Mouse (Mus musculus) ES-Bruce4 (cell line): ENCODE measurements around the gene Lsm12. TPM values are rescaled to one million over a fixed set of nuclear protein-coding genes. Genes with fewer than 3 reads are reported as not detected.

Experiments
- H3K27ac ChIP-seq: 2 replicates; pipeline ENCODE4 v1.5.1; 2012; ENCODE audit warnings: low read length, inconsistent platforms; ENCODE audit not compliant: insufficient read depth
- H3K27me3 ChIP-seq: 2 replicates; pipeline ENCODE4 v1.6.1; 2012; ENCODE audit warnings: mild to moderate bottlenecking, low read length, inconsistent platforms; ENCODE audit not compliant: control insufficient read depth, poor library complexity, insufficient read depth, severe bottlenecking
- H3K36me3 ChIP-seq: 2 replicates; pipeline ENCODE4 v1.6.1; 2012; ENCODE audit warnings: inconsistent platforms, mild to moderate bottlenecking, low read length, moderate library complexity; ENCODE audit not compliant: control insufficient read depth, poor library complexity, insufficient read depth, severe bottlenecking
- H3K4me1 ChIP-seq: one replicate; pipeline ENCODE4 v1.8.1; 2011; ENCODE audit warnings: low read length; ENCODE audit not compliant: control insufficient read depth, insufficient read depth
- H3K4me3 ChIP-seq: 2 replicates; pipeline ENCODE4 v1.5.1; 2011; ENCODE audit warnings: low read depth, mild to moderate bottlenecking, low read length
- H3K9ac ChIP-seq: 2 replicates; pipeline ENCODE4 v1.6.1; 2012; ENCODE audit warnings: low read depth, mild to moderate bottlenecking, inconsistent platforms; ENCODE audit not compliant: poor library complexity, severe bottlenecking
- H3K9me3 ChIP-seq: replicated peaks from 2 replicates; pipeline ENCODE4 v1.6.1; 2012; ENCODE audit warnings: mild to moderate bottlenecking, low read length, inconsistent platforms; ENCODE audit not compliant: control insufficient read depth, poor library complexity, insufficient read depth, severe bottlenecking
- CTCF ChIP-seq: IDR thresholded peaks from one replicate; pipeline ENCODE4 v1.8.1; 2011; ENCODE audit warnings: low read depth, low read length
- EP300 ChIP-seq: IDR thresholded peaks from 2 replicates; pipeline ENCODE4 v1.6.1; 2011; ENCODE audit warnings: low read depth, low read length; ENCODE audit not compliant: insufficient read depth
- POLR2A ChIP-seq: IDR thresholded peaks from one replicate; pipeline ENCODE4 v1.8.1; 2011; ENCODE audit warnings: low read length; ENCODE audit not compliant: insufficient read depth
- polyA plus RNA-seq: library from polyadenylated mRNA; stranded (reverse); fragments of >200 nt; gene quantifications from 2 replicates; pipeline ENCODE4 v1.2.4, GENCODE M21; 2011; ENCODE audit warnings: low read depth; ENCODE audit not compliant: missing spikeins, insufficient read depth, insufficient read length

Gene Lsm12
- polyA plus RNA-seq, 1 experiment, result 146 TPM

- H3K4me3 ChIP-seq, result no peak overlapping the region
- 0 out of 2 replicates have a peak, but pooled peaks cover 4% of the 10 kb centered on the region for H3K36me3 ChIP-seq
- H3K27me3 ChIP-seq, result no peaks in the 10 kb centered on the region
- no peak overlapping the region for H3K27ac ChIP-seq
- H3K4me1 ChIP-seq, result peaks cover 2% of the 10 kb centered on the region
- H3K9ac ChIP-seq, result no peak overlapping the region
- no peaks in the 10 kb centered on the region for H3K9me3 ChIP-seq
- TF ChIP-seq CTCF (peak; percentile 36), EP300 (no peak)
Measured at GRCm38 (mm10) chr11:102201408-102201821, 16.3 kb upstream of the Lsm12 start.

- H3K9me3 ChIP-seq, result no peaks in the 10 kb centered on the region
- TF ChIP-seq EP300 (no peak), POLR2A (no peak), CTCF (no peak)
- H3K4me1 ChIP-seq, result peaks cover 2% of the 10 kb centered on the region
- no peak overlapping the region for H3K9ac ChIP-seq
- no peak overlapping the region for H3K4me3 ChIP-seq
- H3K36me3 ChIP-seq, result 0 out of 2 replicates have a peak, but pooled peaks cover 4% of the 10 kb centered on the region
- H3K27ac ChIP-seq, result no peak overlapping the region
- H3K27me3 ChIP-seq, result no peaks in the 10 kb centered on the region
Measured at GRCm38 (mm10) chr11:102199856-102200255, 14.8 kb upstream of the Lsm12 start.

GRCm38 (mm10) chr11:102198245-102198644 lies 13.1 kb upstream of the Lsm12 start:
- no peak overlapping the region for H3K27ac ChIP-seq
- TF ChIP-seq EP300 (no peak), CTCF (no peak), POLR2A (no peak)

GRCm38 (mm10) chr11:102196018-102196797 lies 11.1 kb upstream of the Lsm12 start:
- Histone ChIP-seq H3K4me3 (no peak overlapping the region), H3K9ac (no peak overlapping the region), H3K27ac (no peak overlapping the region), H3K36me3 (0 out of 2 replicates have a peak, but pooled peaks cover 5% of the 10 kb centered on the region), H3K9me3 (no peaks in the 10 kb centered on the region), H3K27me3 (no peaks in the 10 kb centered on the region), H3K4me1 (no peaks in the 10 kb centered on the region)
- TF ChIP-seq EP300, result no peak
- TF ChIP-seq CTCF, result no peak
- no peak for TF ChIP-seq POLR2A

More at GRCm38 (mm10) chr11:102198245-102198644, 13.1 kb upstream of the Lsm12 start:
- no peaks in the 10 kb centered on the region for H3K27me3 ChIP-seq
- H3K9me3 ChIP-seq, result no peaks in the 10 kb centered on the region
- peaks cover 2% of the 10 kb centered on the region for H3K4me1 ChIP-seq
- H3K9ac ChIP-seq, result no peak overlapping the region
- H3K4me3 ChIP-seq, result no peak overlapping the region
- H3K36me3 ChIP-seq, result 0 out of 2 replicates have a peak, but pooled peaks cover 2% of the 10 kb centered on the region

DNA sequence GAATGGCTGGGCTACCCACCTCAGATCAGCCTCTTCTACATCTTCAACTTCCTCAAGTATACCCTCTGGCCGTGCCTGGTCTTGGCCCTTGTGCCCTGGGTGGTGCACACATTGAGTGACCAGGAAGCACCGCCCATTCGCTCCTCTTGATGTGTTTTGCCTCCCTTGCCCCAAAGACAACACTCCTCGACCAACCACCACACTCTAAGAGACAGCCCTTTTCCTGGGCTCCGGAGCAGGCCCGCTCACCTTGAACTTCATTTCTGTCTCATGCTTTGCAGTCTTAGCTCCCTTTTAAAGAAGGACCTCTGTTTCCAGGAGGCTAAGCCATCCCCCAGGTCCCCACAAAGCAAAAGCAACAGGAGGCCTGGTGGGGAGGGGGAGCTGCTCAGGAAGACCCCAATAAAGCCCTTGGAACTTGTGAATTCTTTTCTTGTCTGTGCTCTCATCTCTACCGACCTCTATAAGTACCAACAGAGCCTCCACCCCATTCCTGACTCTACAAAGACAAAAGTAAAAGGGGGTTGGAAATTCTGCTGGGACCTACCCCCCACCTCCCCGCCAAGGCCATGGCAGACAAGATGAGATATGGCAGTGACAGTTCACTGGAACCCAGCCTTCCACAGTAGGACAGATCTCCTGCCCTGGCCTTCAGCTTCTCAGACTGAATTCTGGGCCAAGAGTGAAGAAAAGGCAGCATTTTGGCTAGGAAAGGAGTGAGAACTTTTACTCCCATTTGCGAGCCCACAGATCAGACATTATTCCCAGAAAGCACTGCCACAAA lies 8.8 kb upstream of the Lsm12 start:
- Histone ChIP-seq H3K36me3 (0 out of 2 replicates have a peak, but pooled peaks cover 5% of the 10 kb centered on the region), H3K4me1 (no peaks in the 10 kb centered on the region)
- TF ChIP-seq POLR2A, result no peak
- TF ChIP-seq CTCF, result no peak
- no peak for TF ChIP-seq EP300

GRCm38 (mm10) chr11:102190848-102191247 lies 5.8 kb upstream of the Lsm12 start:
- 0 out of 2 replicates have a peak, but pooled peaks cover 5% of the 10 kb centered on the region for H3K36me3 ChIP-seq
- no peaks in the 10 kb centered on the region for H3K4me1 ChIP-seq
- no peaks in the 10 kb centered on the region for H3K9me3 ChIP-seq
- no peak overlapping the region for H3K4me3 ChIP-seq
- peak overlapping the region; percentile 68; the same call in 1 of the 2 replicates for H3K9ac ChIP-seq
- TF ChIP-seq CTCF, result no peak
- no peak for TF ChIP-seq EP300
- no peak for TF ChIP-seq POLR2A
- no peak overlapping the region for H3K27ac ChIP-seq
- no peaks in the 10 kb centered on the region for H3K27me3 ChIP-seq

More for the DNA sequence above, 8.8 kb upstream of the Lsm12 start:
- no peaks in the 10 kb centered on the region for H3K9me3 ChIP-seq
- no peak overlapping the region for H3K9ac ChIP-seq
- H3K4me3 ChIP-seq, result no peak overlapping the region
- H3K27me3 ChIP-seq, result no peaks in the 10 kb centered on the region
- H3K27ac ChIP-seq, result no peak overlapping the region
